Mouse (Mus musculus): Measurements from ENCODE around the gene Myl4.
A peak's percentile ranks its signal among the peaks of the same experiment; 100 is the strongest.

DNA sequence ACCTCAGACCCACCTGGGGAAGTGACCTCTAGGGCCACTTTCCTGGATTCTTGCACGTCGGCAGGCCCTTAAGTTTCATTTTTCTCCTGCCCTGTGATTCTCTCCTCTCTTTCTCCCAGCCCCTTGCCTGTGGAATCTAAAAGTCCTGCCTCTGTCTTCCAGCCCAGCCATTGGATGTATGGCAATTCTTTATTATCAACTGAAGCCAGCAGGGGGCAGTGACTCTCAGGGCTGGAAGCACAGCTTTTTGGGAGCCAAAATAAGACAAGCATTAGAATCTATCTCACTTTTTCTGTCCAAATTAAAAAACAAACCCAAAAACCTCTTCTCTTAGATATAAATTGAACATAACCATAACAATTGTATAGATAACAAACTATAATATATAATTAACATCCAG lies 39.9 kb upstream of the Myl4 start:
- TF ChIP-seq EP300 (IDR thresholded peaks at IDR 0.05; ENCODE audit: low read depth) (no peak), CTCF (IDR thresholded peaks at IDR 0.05; ENCODE audit: low read depth) (peak; percentile 70)

Measured in heart, postnatal 0 days (tissue).